In the genomic region with DNA sequence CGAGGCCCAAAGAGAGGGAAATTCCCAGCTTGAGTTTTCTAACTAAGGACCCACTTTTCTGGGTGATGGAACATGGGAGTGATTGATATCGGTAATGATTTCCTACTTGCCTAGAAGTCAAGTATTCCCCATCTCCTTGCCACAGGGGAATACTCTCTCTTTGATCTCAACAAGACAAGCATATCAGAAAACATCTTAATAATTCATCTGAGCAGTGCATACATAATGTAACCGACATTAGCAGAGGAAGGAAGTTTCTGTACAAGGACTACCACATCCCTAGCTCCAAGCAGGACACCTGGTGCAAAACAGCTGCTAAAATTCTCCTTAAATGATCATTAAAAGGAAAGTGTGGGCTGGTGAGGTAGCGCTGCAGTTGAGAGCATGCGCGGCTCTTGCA, we compare ENCODE assay signal across 25 mouse cellular contexts. TPM values are rescaled to one million over a fixed set of nuclear protein-coding genes. Genes with fewer than 3 reads are reported as not detected.
"Had no signal": no experiment of that assay in that cellular context is flagged by ENCODE, and none has a peak within 500 bp of the region (broad histone marks: within the 10 kb centered on the region; RNA-seq: fewer than 3 reads in every experiment).

No protein-coding gene starts in this region.

- H3K4me1 ChIP-seq: liver, embryonic 13.5 days; liver, embryonic 15.5 days; lung, embryonic 15.5 days; megakaryocyte, embryonic 14.5 days; neural tube, embryonic 13.5 days; neural tube, embryonic 15.5 days; stomach, embryonic 15.5 days had no signal

- DNase-seq: liver, embryonic 13.5 days; liver, postnatal 0 days; lung, adult 2 months; lung, postnatal 14 days; lung, postnatal 36 days; right cerebral cortex, postnatal 14 days; thymus, adult 2 months; thymus, postnatal 25 days; thymus, postnatal 4 days had no signal

- H3K27ac ChIP-seq: liver, embryonic 13.5 days; liver, embryonic 15.5 days; lung, embryonic 15.5 days; macrophage; neural tube, embryonic 13.5 days; neural tube, embryonic 15.5 days; stomach, embryonic 15.5 days; stomach, postnatal 0 days had no signal

- H3K9ac ChIP-seq: liver, embryonic 13.5 days; liver, embryonic 15.5 days; liver, postnatal 0 days; lung, embryonic 15.5 days; neural tube, embryonic 13.5 days; neural tube, embryonic 15.5 days; stomach, embryonic 15.5 days had no signal

- ATAC-seq: liver, postnatal 0 days; lung, postnatal 0 days had no signal

- H3K4me2 ChIP-seq: liver, embryonic 11.5 days; liver, embryonic 13.5 days; liver, embryonic 15.5 days; lung, embryonic 15.5 days; neural tube, embryonic 13.5 days; neural tube, embryonic 15.5 days; stomach, embryonic 15.5 days had no signal

- H3K9me3 ChIP-seq: liver, embryonic 13.5 days; liver, embryonic 15.5 days; lung, embryonic 15.5 days; neural tube, embryonic 13.5 days; neural tube, embryonic 15.5 days; stomach, embryonic 15.5 days had no signal

- H3K4me3 ChIP-seq: liver, embryonic 13.5 days; liver, embryonic 15.5 days; lung, embryonic 15.5 days; megakaryocyte, embryonic 14.5 days; myocyte; neural tube, embryonic 13.5 days; neural tube, embryonic 15.5 days; stomach, embryonic 15.5 days had no signal

- H3K27me3 ChIP-seq: liver, embryonic 13.5 days; liver, embryonic 15.5 days; lung, embryonic 15.5 days; megakaryocyte, embryonic 14.5 days; neural tube, embryonic 13.5 days; neural tube, embryonic 15.5 days; stomach, embryonic 15.5 days had no signal

- H3K36me3 ChIP-seq: liver, embryonic 13.5 days; liver, embryonic 15.5 days; lung, embryonic 15.5 days; neural tube, embryonic 13.5 days; neural tube, embryonic 15.5 days; stomach, embryonic 15.5 days had no signal

RNA-seq across cellular contexts. Expression of a gene that starts 8.2 kb away (rescaled TPM):
- total RNA-seq: megakaryocyte progenitor cell, adult 5-6 weeks had no signal
- polyA plus RNA-seq: neural tube, embryonic 11.5 days had no signal

RNA-seq across cellular contexts. Expression of a gene that starts 28.9 kb away (rescaled TPM):
- total RNA-seq: megakaryocyte progenitor cell, adult 5-6 weeks had no signal
- polyA plus RNA-seq: lung, adult 2 months; lung, embryonic 15.5 days; lung, postnatal 0 days; macrophage; myocyte; neural tube, embryonic 11.5 days; neural tube, embryonic 13.5 days; spleen, adult 2 months; stomach, postnatal 0 days; thymus, adult 2 months; urinary bladder, adult 2 months had no signal

RNA-seq across cellular contexts. Expression of a gene that starts 47.9 kb away (rescaled TPM):
- total RNA-seq: megakaryocyte progenitor cell, adult 5-6 weeks had no signal
- polyA plus RNA-seq: liver, embryonic 11.5 days; liver, embryonic 13.5 days; liver, embryonic 15.5 days; liver, postnatal 0 days; lung, adult 2 months; lung, embryonic 15.5 days; lung, postnatal 0 days; macrophage; myocyte; neural tube, embryonic 11.5 days; neural tube, embryonic 13.5 days; neural tube, embryonic 15.5 days; spleen, adult 2 months; stomach, embryonic 15.5 days; stomach, postnatal 0 days; testis, adult 2 months; thymus, adult 2 months; urinary bladder, adult 2 months had no signal
